Mouse (Mus musculus) bone marrow macrophage, adult 2 months (primary cell): ENCODE measurements around the gene Fam222b.

Source experiments
- CTCF ChIP-seq: IDR thresholded peaks from 2 replicates; pipeline ENCODE4 v1.5.1; 2012; ENCODE audit warnings: low read depth, mild to moderate bottlenecking, low read length, moderate library complexity
- POLR2A ChIP-seq: IDR thresholded peaks from 2 replicates; pipeline ENCODE4 v1.6.1; 2012; ENCODE audit warnings: mild to moderate bottlenecking, low read depth, low read length, borderline replicate concordance

DNA sequence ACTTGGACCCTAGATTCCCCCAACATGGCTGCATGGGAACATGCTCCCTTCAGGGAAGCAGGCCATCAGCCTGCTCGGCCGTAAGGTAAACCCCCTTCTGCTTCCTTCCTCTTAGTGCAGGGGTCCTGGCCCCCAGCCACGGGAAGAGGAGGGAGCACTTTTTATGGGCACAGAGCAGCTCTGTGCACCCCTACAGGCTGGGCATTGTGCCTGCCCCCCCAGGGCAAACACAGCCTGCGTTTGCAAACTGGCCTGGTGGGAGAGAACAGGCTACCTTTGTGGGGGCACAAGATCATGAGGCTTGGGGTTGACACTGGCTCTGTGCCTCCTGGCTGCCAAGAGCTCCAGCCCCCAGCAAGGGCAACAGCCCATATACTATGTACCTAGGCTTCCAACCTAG, 67.5 kb downstream of the Fam222b start:
- TF ChIP-seq CTCF (no peak), POLR2A (no peak)
